Mouse (Mus musculus): ENCODE measurements around the gene Sertad3.
"Not testable (repeated sequence)": the region's sequence is repeated elsewhere in the genome, so short reads cannot be mapped to it uniquely, and the experiment has no call there.

Gene Sertad3

DNA sequence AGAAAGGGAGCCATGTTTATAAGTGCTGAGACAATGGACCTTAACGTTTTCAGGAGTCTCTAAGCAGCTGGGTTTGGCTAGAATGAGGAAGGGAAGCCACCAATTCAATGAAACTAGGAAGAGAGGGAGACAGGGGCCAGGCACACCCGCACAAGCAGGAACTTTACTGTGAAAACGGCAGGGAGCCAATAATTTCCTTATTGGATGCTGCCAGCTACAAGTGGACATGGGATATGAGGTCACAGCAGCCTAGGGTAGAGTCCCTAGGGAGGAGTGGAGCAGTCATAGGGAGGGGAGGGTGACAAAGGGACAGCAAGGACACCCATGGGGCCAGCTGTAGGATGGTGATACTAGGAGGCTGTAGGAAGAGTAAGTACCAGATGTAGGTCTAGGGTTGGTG lies 19.5 kb downstream of the Sertad3 start:
- no peak for DNase-seq (ENCODE audit: low spot score)

DNA sequence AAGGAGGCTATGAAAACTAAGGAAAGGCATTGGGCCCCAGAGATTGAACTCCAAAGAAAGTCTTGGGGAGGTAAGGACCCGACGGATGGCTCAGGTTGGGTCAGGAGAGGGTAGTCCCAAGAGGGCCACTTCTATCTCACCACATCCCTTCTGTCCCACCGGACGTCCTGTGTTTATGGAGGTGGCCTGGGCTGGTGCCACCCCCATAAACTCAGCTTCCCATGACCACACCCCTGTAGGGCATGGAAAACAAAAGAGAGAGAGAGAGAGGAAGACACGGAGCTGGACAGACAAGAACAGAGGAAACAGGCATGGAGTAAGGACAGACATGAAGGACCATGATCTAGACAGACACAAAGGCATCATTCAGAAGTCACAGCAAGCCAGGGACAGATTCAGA lies 19.9 kb downstream of the Sertad3 start:
- DNase-seq (ENCODE audit: low spot score): no peak

DNA sequence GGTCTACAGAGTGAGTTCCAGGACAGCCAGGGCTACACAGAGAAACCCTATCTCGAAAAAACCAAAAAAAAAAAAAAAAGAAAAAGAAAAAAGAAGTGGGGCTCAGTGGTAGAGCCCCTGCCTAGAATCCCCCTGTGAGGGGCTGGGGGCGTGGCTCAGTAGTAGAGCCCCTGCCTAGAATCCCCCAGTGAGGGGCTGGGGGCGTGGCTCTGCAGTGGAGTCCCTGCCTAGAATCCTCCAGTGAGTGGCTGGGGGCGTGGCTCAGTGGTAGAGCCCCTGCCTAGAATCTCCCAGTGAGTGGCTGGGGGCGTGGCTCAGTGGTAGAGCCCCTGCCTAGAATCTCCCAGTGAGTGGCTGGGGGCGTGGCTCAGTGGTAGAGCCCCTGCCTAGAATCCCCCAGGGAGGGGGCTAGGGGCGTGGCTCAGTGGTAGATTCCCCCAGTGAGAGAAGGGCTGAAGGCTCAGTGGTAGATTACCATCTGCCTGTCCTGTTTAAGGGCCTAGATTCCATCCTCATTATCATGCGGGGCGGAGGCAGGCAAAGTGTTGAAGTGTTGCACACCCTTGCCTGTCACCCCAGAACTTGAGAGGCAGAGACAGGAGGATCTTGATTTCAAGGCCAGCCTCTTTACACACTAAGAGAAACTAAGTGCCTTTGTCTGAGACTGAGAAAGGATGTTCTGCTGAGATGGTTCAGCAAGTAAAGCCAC lies 21.2 kb downstream of the Sertad3 start:
- DNase-seq (ENCODE audit: low spot score): not testable (repeated sequence)

DNA sequence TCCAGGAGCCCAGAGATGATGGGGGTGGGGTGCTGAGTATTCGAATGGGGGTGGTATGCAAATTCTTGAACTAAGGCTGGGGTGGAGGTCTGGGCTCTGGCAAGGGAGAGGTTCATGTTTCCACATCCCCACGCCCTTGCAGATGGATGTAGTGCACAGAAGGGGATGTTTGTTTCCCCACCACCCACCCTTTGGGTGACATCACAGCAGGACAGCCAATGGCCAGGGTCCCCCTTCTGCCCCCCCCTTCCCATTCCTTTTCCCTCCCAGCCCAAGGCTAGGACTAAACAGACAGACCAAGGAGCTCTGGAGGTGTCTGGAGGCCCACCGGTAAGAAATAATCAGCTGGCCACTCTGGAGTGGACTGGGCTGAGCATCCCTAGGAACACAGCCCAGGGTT lies 25.5 kb downstream of the Sertad3 start, which contains the start of gene Prx:
TSS of gene Prx (plus strand) at position 289 of the 400 bp plus-strand sequence.
- DNase-seq (ENCODE audit: low spot score): no peak

DNA sequence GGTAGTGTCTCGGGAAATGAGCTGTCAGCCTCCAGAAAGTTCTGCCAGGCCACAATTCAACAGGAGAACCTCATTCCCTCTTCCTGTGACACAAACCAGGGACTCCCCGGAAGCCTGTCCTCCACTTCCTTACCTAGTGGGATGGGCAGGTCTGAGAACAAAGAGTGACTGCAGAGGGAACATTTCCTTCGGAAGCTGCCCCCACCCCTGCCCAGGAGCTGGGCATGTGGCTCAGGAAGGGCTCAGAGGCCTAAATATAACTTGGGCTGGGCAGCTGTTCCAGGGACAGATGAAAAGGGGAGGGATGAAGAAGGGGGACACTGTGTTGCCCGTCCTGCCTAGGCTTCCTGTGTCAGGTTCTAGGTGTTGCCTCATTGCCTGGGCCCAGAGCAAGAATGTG lies 28.1 kb downstream of the Sertad3 start:
- no peak for DNase-seq (ENCODE audit: low spot score)

DNA sequence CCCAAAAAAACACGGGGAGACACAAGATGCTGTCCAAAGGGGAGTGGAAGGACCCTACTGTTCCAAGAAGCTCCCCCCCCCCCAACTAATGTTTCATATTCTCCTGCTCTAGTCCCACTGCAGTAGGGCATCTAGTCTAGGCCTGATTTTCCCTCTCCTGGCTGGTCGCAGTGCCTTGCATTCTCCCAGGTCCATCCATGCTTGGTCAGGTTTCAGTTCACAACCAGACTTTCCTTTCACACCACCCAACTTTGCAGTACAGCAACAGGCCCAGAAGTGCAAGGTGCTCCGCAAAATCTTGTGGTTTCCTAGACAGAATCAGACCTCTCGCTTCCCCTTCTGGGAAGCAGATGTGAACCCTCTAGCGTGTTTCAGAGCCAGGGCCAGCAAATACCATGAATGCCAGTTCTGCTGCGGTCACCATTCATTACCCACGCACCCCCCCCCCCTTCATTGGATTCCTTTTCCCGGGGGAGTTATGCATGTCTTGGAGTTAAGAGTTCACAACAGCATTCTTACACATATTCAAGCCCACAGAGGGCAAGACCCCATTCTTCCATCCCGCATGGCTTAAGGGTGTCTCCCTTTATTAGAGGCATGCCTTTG lies 33.3 kb downstream of the Sertad3 start:
- DNase-seq (ENCODE audit: low spot score): peak; percentile 60

DNA sequence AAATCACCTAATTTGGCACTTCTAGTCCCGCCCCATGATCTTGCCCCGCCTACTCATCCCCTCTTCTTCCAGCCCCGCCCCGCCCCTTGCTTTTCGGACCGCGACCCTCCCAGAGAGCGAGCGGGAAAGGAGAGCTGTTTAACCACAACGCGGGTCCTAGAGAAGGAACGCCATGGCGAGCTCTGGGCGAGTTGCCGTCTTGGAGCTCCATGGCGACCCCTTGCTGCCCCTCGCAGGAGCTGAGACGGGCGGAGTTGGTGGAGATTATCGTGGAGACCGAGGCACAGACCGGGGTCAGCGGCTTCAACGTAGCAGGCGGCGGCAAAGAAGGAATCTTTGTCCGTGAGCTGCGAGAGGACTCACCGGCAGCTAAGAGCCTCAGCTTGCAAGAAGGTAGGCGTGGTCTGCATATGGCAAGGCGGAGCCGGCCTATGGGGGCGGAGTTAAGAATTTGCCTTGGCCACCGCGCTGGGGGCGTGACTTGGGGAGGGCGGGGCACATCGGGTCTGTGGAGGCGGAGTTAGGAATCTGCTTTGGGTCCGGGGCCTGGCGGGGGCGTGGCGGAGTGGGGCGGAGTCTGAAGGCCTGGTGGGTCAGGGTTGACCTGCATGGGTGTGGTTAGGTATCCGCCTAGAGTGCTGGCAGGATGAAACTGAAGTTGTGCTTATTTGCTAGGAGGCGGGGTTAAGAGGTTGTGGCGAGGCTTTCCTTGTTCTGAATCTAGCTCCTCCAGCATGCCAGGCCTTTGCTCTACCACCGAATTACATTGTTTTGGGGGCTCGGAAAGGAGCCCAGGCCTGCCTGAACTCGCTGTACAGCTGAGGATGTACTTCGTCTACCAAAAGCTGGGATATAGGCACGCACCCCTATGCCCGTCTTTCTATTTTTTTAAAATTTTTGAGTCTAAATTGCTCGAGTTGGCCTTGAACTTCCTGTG lies 34.4 kb downstream of the Sertad3 start:
- peak; percentile 99 for DNase-seq (ENCODE audit: low spot score)

DNA sequence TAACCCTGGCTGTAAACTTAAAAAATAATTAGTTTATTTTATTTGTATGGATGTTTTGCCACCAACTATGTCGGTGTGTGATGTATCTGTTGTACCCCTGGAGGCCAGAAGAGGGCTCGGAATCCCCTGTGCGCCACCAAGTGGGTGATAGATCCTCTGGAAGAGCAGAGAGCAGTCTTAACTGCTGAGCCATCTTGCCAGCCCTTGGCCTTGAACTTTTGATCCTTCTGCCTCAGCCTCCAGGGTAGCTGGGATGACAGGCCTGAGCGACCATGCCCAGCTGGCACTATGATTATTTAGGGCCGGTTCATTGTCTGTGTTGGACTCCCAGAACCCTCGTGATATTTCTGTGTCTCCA lies 35.1 kb downstream of the Sertad3 start:
- DNase-seq (ENCODE audit: low spot score): peak; percentile 79

DNA sequence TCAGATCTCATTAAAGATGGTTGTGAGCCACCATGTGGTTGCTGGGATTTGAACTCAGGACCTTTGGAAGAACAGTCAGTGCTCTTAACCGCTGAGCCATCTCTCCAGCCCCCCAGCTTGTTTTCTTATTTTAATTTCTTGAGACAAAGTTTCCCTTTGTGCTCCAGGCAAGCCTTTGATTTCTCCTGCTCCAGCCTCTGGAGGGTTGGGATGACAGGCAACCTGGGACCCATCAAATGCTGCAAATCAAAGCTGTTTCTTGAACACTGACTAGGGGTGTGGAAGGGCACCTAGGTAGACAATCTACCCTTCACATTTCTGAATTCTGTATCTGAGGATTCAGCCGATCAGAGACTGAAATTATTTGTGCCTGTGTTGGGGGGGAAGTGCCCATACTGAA lies 37.2 kb downstream of the Sertad3 start:
- DNase-seq (ENCODE audit: low spot score): no peak

DNA sequence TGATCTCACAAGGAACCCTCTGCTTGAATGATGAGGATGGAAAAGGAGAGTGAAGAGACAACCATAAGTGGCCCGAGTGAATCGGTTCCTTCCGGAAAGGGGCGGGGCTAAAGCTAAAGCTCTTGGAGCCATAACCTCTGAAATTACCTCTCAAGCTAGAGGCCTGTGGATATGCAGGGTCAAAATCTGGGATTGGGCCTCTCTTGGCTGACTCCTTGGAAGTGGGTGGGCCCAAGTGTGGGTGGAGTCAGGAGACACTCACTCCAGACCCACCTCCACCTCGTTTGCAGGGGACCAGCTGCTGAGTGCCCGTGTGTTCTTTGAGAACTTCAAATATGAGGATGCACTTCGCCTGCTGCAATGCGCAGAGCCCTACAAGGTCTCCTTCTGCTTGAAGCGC lies 41.4 kb downstream of the Sertad3 start:
- no peak for DNase-seq (ENCODE audit: low spot score)

DNA sequence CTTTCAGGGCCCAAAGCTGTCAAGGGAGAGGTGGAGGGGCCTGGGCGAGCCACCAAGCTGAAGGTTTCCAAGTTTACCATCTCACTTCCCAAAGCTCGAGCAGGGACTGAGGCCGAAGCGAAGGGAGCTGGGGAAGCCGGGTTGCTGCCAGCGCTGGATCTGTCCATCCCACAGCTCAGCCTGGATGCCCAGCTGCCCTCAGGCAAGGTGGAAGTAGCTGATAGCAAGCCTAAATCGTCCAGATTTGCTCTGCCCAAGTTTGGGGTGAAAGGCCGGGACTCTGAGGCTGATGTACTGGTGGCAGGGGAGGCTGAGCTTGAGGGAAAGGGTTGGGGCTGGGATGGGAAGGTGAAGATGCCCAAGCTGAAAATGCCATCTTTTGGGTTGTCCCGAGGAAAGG lies 44.7 kb downstream of the Sertad3 start:
- no peak for DNase-seq (ENCODE audit: low spot score)

DNA sequence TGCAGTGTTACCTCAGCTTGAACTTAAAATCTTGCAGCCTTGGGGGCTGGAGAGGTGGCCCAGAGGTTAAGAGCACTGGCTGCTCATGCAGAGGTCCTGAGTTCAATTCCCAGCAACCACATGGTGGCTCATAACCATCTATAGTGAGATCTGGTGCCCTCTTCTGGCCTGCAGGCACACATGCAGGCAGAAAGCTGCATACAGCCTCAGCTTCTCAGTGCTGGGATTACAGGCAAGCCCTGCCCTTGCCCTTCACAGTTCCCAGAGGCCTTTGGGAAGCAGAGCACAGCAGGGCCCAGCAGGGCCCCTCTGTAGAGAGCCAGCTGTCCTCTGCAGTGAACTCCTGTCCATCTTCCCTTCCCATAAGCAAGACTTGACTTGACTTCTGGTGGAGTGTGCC lies 46.5 kb downstream of the Sertad3 start:
- DNase-seq (ENCODE audit: low spot score): no peak

DNA sequence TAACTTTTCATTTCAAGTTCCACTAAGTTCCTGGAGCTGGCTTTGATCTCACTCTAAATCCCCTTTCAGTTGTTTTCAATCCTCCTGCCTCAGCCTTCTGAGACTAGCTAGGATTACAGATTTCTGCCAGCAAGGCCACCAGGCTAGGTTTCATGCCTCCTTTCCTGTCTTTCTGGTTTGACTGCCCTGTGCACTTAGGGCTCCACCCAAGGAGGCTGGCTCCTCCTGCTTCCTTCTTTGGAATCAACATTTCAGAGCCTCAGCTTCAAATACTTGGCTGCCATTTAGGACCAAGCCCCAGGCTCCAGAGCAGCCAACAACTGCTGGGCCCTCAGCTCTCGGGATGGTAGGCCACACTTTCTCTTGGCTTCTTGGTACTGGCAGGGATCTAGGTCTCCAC lies 47.0 kb downstream of the Sertad3 start:
- DNase-seq (ENCODE audit: low spot score): no peak

DNA sequence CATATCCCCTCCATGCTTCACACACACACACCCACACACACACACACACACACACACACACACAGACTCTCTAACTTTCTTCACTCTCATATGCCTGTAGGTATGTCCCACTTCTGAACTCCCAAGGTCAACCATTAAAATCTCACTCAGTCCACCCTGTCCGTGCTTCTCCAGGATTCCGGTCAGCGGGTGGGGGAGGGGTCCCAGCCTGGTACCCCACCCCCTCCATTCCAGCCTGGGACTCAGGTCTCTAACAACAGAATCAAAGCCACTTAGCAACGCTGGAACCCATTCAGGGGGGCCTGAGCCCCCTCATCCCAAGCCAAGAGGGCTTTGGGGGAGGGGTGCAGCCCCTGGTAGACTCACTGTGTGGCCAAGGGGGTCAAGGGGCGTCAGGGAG lies 49.4 kb downstream of the Sertad3 start, which contains the start of gene Hipk4:
TSS of gene Hipk4 (plus strand) at position 301 of the 400 bp plus-strand sequence.
- DNase-seq (ENCODE audit: low spot score): no peak

DNA sequence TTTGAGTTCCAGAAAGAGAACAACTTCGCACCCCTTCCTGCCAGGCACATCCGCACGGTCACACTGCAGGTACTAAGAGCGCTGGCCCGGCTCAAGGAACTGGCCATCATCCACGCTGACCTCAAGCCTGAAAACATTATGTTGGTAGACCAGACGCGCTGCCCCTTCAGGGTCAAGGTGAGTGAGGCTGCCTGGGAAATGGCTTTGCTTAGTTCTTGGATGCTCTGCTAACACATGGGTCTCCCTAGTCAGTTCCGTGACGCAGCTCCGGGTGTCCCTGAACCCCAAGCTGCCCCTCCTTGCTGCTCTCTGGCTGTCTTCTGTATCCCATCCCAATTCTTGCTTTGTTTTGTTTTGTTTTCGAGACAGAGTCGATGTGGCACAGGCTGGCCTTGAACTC lies 50.2 kb downstream of the Sertad3 start:
- no peak for DNase-seq (ENCODE audit: low spot score)

DNA sequence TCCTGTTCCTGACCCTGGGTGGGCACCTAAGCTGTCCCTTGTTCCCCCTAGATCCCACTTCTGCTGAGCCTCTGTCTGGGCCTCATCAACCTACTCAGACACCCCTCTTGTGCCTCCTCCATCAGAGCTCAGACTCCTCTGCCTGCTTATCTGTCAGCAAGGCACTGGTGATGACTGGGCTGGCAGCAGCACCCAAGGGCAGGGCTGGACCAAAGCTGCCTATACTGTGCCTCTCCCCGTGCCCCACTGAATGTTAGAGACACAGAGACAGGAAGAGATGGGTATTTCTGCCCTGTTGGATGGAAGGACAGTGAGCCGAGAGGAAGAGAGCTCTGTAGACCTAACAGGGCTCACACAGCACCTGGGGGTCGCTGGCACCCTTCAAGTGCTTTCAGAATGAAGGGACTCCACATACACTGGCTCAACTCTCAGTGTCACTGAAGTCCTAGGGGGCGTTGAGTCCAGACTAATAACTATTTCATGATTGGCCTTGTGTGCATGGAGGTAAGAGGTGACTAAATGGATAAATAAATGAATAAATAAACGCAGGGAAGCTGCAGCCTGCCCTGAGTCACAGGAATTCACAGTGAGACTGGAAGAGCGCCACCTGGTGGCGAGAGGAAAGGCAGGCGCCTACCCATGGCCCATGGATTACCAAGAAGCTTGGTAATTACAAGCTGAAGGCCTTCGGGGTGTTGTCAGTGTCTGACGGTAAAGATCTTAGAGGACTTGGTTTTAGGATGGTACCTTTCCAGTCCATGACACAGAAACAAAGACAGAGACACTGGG lies 52.7 kb downstream of the Sertad3 start:
- DNase-seq (ENCODE audit: low spot score): peak; percentile 88
